Mouse (Mus musculus): Measurements from ENCODE around the gene Lipe.

- TF ChIP-seq POLR2A (IDR thresholded peaks at IDR 0.05; ENCODE audit: extremely low read depth, insufficient read depth, low read length) (no peak), CTCF (IDR thresholded peaks at IDR 0.05; ENCODE audit: low read depth, low read length) (no peak)
These were observed 26.1 kb downstream of the Lipe start for GRCm38 (mm10) chr7:25372441-25372840.
